ENCODE assay signal across 25 mouse cellular contexts in genomic region chr3:131601366-131601765, GRCm38 (mm10).
"Had no signal": no experiment of that assay in that cellular context is flagged by ENCODE, and none has a peak within 500 bp of the region (broad histone marks: within the 10 kb centered on the region; RNA-seq: fewer than 3 reads in every experiment).

No protein-coding gene starts in this region.

- ATAC-seq: hindbrain, embryonic 16.5 days; inflammation-experienced regulatory T-cells, adult 6 months; intestine, embryonic 15.5 days; intestine, postnatal 0 days had no signal

- H3K4me2 ChIP-seq: heart, embryonic 12.5 days; hindbrain, embryonic 12.5 days; hindbrain, embryonic 14.5 days; intestine, embryonic 15.5 days; limb, embryonic 12.5 days had no signal

- H3K4me3 ChIP-seq: gastrocnemius, adult 2 months; heart, adult 2 months; heart, embryonic 10.5 days; heart, embryonic 12.5 days; hindbrain, embryonic 10.5 days; hindbrain, embryonic 12.5 days; intestine, embryonic 15.5 days; layer of hippocampus, adult 2 months; left cerebral cortex, adult 2 months; limb, embryonic 10.5 days; limb, embryonic 12.5 days had no signal

- H3K4me1 ChIP-seq: heart, embryonic 10.5 days; heart, embryonic 12.5 days; hindbrain, embryonic 10.5 days; hindbrain, embryonic 12.5 days; intestine, embryonic 15.5 days; limb, embryonic 10.5 days had no signal

- DNase-seq: gastrocnemius, adult 2 months; gastrocnemius, postnatal 10 days; gastrocnemius, postnatal 25 days; heart, adult 2 months; heart, postnatal 10 days; heart, postnatal 4 days; kidney, adult 18-20 months; kidney, adult 8-10 months; kidney, postnatal 10 days; kidney, postnatal 25 days; kidney, postnatal 4 days; liver had no signal

- H3K9me3 ChIP-seq: heart, embryonic 10.5 days; heart, embryonic 12.5 days; hindbrain, embryonic 10.5 days; hindbrain, embryonic 12.5 days; intestine, embryonic 15.5 days; limb, embryonic 10.5 days; limb, embryonic 12.5 days had no signal

- H3K27me3 ChIP-seq: heart, embryonic 12.5 days; hindbrain, embryonic 12.5 days; intestine, embryonic 15.5 days; limb, embryonic 12.5 days had no signal

- H3K9ac ChIP-seq: heart, embryonic 12.5 days; hindbrain, embryonic 12.5 days; hindbrain, embryonic 14.5 days; intestine, embryonic 15.5 days; limb, embryonic 12.5 days had no signal

- H3K27ac ChIP-seq: gastrocnemius, adult 2 months; heart, adult 2 months; heart, embryonic 10.5 days; hindbrain, embryonic 10.5 days; hindbrain, embryonic 12.5 days; hindbrain, embryonic 14.5 days; intestine, embryonic 15.5 days; layer of hippocampus, adult 2 months; left cerebral cortex, adult 2 months; limb, embryonic 10.5 days; limb, embryonic 12.5 days had no signal
